ENCODE assay signal across 30 mouse cellular contexts in the genomic region with DNA sequence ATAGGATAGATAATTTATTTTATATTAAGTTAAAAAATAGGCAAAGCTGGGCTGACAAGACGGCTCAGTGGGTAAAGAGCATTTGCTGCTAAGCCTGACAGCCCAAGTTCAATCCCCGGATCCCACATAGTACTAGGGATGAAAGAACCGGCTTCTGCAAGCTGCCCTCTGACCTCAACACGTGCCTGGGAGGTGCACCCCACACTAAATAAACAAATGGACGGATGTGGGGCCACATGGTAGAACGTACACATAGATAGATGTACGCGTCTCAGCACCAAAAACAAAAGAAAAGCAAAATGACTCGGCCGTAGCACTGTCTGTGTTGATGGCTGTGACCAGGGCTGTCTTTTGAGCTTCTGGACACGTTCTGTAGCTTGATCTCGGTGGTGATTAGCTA. TPM values are rescaled to one million over a fixed set of nuclear protein-coding genes. Genes with fewer than 3 reads are reported as not detected.
DNase-seq lines count a peak whose midpoint lies in the region; ATAC-seq and TF ChIP-seq lines count a peak whose summit lies in the region.
"Had no signal": no experiment of that assay in that cellular context is flagged by ENCODE, and none has a peak within 500 bp of the region (broad histone marks: within the 10 kb centered on the region; RNA-seq: fewer than 3 reads in every experiment).

No protein-coding gene starts in this region.

- no peak overlapping the region for H3K27ac ChIP-seq in liver, embryonic 11.5 days (ENCODE audit: low read depth, low read length)
- no peak overlapping the region for H3K27ac ChIP-seq in liver, embryonic 14.5 days
- H3K27ac ChIP-seq in liver, postnatal 0 days (ENCODE audit: low read depth) = peak overlapping the region; percentile 55
- H3K27ac ChIP-seq: embryonic facial prominence, embryonic 12.5 days; embryonic facial prominence, embryonic 15.5 days; heart, adult 2 months; heart, embryonic 10.5 days; heart, embryonic 13.5 days; hindbrain, embryonic 14.5 days; hindbrain, postnatal 0 days had no signal

- no peak overlapping the region for H3K4me3 ChIP-seq in liver, embryonic 11.5 days (ENCODE audit: low read depth, low read length)
- no peak overlapping the region for H3K4me3 ChIP-seq in liver, embryonic 14.5 days (ENCODE audit: insufficient read depth in 1 of 2, low read depth in 2 of 2, low read length in 2 of 2)
- H3K4me3 ChIP-seq in liver, postnatal 0 days (ENCODE audit: low read depth, low read length) = no peak overlapping the region
- H3K4me3 ChIP-seq: embryonic facial prominence, embryonic 12.5 days; embryonic facial prominence, embryonic 15.5 days; heart, adult 2 months; heart, embryonic 10.5 days; heart, embryonic 13.5 days had no signal

- ATAC-seq in liver, embryonic 11.5 days (replicated peaks; ENCODE audit: low FRiP score) = 0 out of 2 replicates have a peak, but pooled peaks have one; percentile 31
- ATAC-seq in liver, embryonic 14.5 days (ENCODE audit: insufficient read depth) = 0 out of 2 replicates have a peak, but pooled peaks have one; percentile 21
- no peak for ATAC-seq in liver, postnatal 0 days
- ATAC-seq: forebrain, embryonic 14.5 days; forebrain, postnatal 0 days; hindbrain, postnatal 0 days; Patski had no signal

- no peak overlapping the region for H3K4me2 ChIP-seq in liver, embryonic 11.5 days
- H3K4me2 ChIP-seq in liver, embryonic 14.5 days (ENCODE audit: low read depth) = no peak overlapping the region
- H3K4me2 ChIP-seq in liver, postnatal 0 days (ENCODE audit: low read depth, low read length) = no peak overlapping the region
- H3K4me2 ChIP-seq: embryonic facial prominence, embryonic 12.5 days; embryonic facial prominence, embryonic 15.5 days; heart, embryonic 13.5 days; hindbrain, embryonic 14.5 days had no signal

- H3K9ac ChIP-seq in liver, embryonic 11.5 days (ENCODE audit: low read depth, low read length) = no peak overlapping the region
- no peak overlapping the region for H3K9ac ChIP-seq in liver, embryonic 14.5 days (replicated peaks)
- H3K9ac ChIP-seq in liver, postnatal 0 days (replicated peaks) = no peak overlapping the region
- H3K9ac ChIP-seq: embryonic facial prominence, embryonic 12.5 days; embryonic facial prominence, embryonic 15.5 days; forebrain, postnatal 0 days; heart, embryonic 13.5 days; hindbrain, embryonic 14.5 days had no signal

- TF ChIP-seq EP300 in liver, embryonic 14.5 days (IDR thresholded peaks at IDR 0.05; ENCODE audit: low read depth) = no peak
- TF ChIP-seq EP300 in liver, postnatal 0 days (IDR thresholded peaks at IDR 0.05; ENCODE audit: low read depth) = no peak

- no peaks in the 10 kb centered on the region for H3K9me3 ChIP-seq in liver, embryonic 11.5 days (ENCODE audit: control insufficient read depth, low read length)
- H3K9me3 ChIP-seq in liver, embryonic 14.5 days (ENCODE audit: control insufficient read depth, low read length) = no peaks in the 10 kb centered on the region
- no peaks in the 10 kb centered on the region for H3K9me3 ChIP-seq in liver, postnatal 0 days (ENCODE audit: low read length)
- H3K9me3 ChIP-seq: embryonic facial prominence, embryonic 12.5 days; embryonic facial prominence, embryonic 15.5 days; G1E; heart, embryonic 10.5 days; heart, embryonic 13.5 days had no signal

- H3K4me1 ChIP-seq in liver, embryonic 11.5 days (replicated peaks; ENCODE audit: control insufficient read depth, insufficient read depth, low read length) = no peaks in the 10 kb centered on the region
- H3K4me1 ChIP-seq in liver, embryonic 14.5 days (replicated peaks; ENCODE audit: control insufficient read depth in 2 of 2, insufficient read depth in 2 of 2, low read length in 1 of 2) = peaks cover 0 to 4% of the 10 kb centered on the region in 2 experiments; a peak in 2 of 4 replicates
- H3K4me1 ChIP-seq in liver, postnatal 0 days (ENCODE audit: insufficient read depth) = peaks cover 4% of the 10 kb centered on the region; the same call in 1 of the 2 replicates
- H3K4me1 ChIP-seq: embryonic facial prominence, embryonic 12.5 days; embryonic facial prominence, embryonic 15.5 days; heart, embryonic 10.5 days had no signal

- H3K36me3 ChIP-seq in liver, embryonic 11.5 days (ENCODE audit: control insufficient read depth, insufficient read depth, low read length) = peaks cover 3% of the 10 kb centered on the region; the same call in 1 of the 2 replicates
- no peaks in the 10 kb centered on the region for H3K36me3 ChIP-seq in liver, embryonic 14.5 days (replicated peaks; ENCODE audit: control insufficient read depth, insufficient read depth, low read depth)
- peaks cover 22% of the 10 kb centered on the region for H3K36me3 ChIP-seq in liver, postnatal 0 days (replicated peaks; ENCODE audit: insufficient read depth, low read length)

- peak; percentile 21 for DNase-seq in liver
- DNase-seq in liver, embryonic 11.5 days (ENCODE audit: low spot score) = no peak
- DNase-seq in liver, embryonic 14.5 days (ENCODE audit: low read depth in 3 of 3, low spot score in 3 of 3) = no peak
- DNase-seq in liver, postnatal 0 days = no peak
- no peak for DNase-seq in adrenal gland, adult 18-20 months (ENCODE audit: low spot score in 2 of 2)
- no peak for DNase-seq in heart, adult 18-20 months
- DNase-seq in spleen, postnatal 4 days (ENCODE audit: low spot score in 2 of 2) = no peak
- DNase-seq: adrenal gland, adult 2 months; adrenal gland, postnatal 14 days; B cell, adult 2 months; cerebellum, adult 11-12 months; cerebellum, adult 8-10 months; cerebellum, postnatal 10 days; cerebellum, postnatal 36 days; forebrain, postnatal 0 days; gastrocnemius, postnatal 25 days; heart, adult 2 months; heart, postnatal 14 days; heart, postnatal 4 days had no signal

- no peak for TF ChIP-seq CTCF in liver, embryonic 14.5 days (IDR thresholded peaks at IDR 0.05; ENCODE audit: low read depth)
- TF ChIP-seq CTCF in liver, postnatal 0 days (IDR thresholded peaks at IDR 0.05; ENCODE audit: low read depth) = no peak

- 65% methylated on average over 12 of the region's 12 CpGs for WGBS in liver, embryonic 11.5 days
- WGBS in liver, embryonic 14.5 days (ENCODE audit: insufficient replicate concordance) = 67% methylated on average over 12 of the region's 12 CpGs
- WGBS in liver, postnatal 0 days (ENCODE audit: insufficient replicate concordance) = 52% methylated on average over 12 of the region's 12 CpGs

- H3K27me3 ChIP-seq in liver, embryonic 11.5 days (replicated peaks; ENCODE audit: control insufficient read depth, insufficient read depth, low read length) = no peaks in the 10 kb centered on the region
- H3K27me3 ChIP-seq in liver, embryonic 14.5 days (ENCODE audit: control insufficient read depth, insufficient read depth, low read length) = no peaks in the 10 kb centered on the region
- no peaks in the 10 kb centered on the region for H3K27me3 ChIP-seq in liver, postnatal 0 days (ENCODE audit: insufficient read depth, low read length)
- H3K27me3 ChIP-seq: CH12.LX; embryonic facial prominence, embryonic 12.5 days; embryonic facial prominence, embryonic 15.5 days; heart, embryonic 13.5 days; Patski had no signal

RNA-seq across cellular contexts. Expression of a gene that starts 28.2 kb away (rescaled TPM):
- 32.9 and 36.7 TPM in 2 replicates for polyA plus RNA-seq in liver, embryonic 11.5 days (2014; fragmentation: Nextera tagmentation; extraction: Ambion mirVana)
- 9.4 and 12.3 TPM in 2 replicates for polyA plus RNA-seq in liver, embryonic 14.5 days (2012; rRNA removed)
- 15.6 and 18.9 TPM in 2 replicates for polyA plus RNA-seq in liver, embryonic 14.5 days (2014; fragmentation: Nextera tagmentation; extraction: Ambion mirVana)
- polyA plus RNA-seq in liver, postnatal 0 days (2015; fragmentation: Nextera tagmentation; extraction: Ambion mirVana) = 42.7 and 44.4 TPM in 2 replicates
- total RNA-seq in adrenal gland, adult 18-20 months (2021) = 100 to 1,000 TPM in 1 of 2 experiments, 10 to 100 TPM in 1; 63.2 to 118 TPM
- total RNA-seq in heart, adult 18-20 months (2021) = 10 to 100 TPM; 23.8 to 31.3 TPM

RNA-seq across cellular contexts. Expression of a gene that starts 46.7 kb away (rescaled TPM):
- 13.2 and 13.6 TPM in 2 replicates for polyA plus RNA-seq in liver, embryonic 11.5 days (2014; fragmentation: Nextera tagmentation; extraction: Ambion mirVana)
- 3.9 and 4.3 TPM in 2 replicates for polyA plus RNA-seq in liver, embryonic 14.5 days (2012; rRNA removed)
- 2.8 and 3.8 TPM in 2 replicates for polyA plus RNA-seq in liver, embryonic 14.5 days (2014; fragmentation: Nextera tagmentation; extraction: Ambion mirVana)
- polyA plus RNA-seq in liver, postnatal 0 days (2015; fragmentation: Nextera tagmentation; extraction: Ambion mirVana) = 3.0 and 3.3 TPM in 2 replicates
- 10 to 100 TPM; 67.2 to 70.7 TPM for total RNA-seq in adrenal gland, adult 18-20 months (2021)
- total RNA-seq in heart, adult 18-20 months (2021) = 10 to 100 TPM; 13.4 to 14.6 TPM

RNA-seq across cellular contexts. Expression of a gene that starts 56.3 kb away (rescaled TPM):
- 27.7 TPM in 2 replicates for polyA plus RNA-seq in liver, embryonic 11.5 days (2014; fragmentation: Nextera tagmentation; extraction: Ambion mirVana)
- 7.7 and 8.0 TPM in 2 replicates for polyA plus RNA-seq in liver, embryonic 14.5 days (2012; rRNA removed)
- 6.3 and 7.5 TPM in 2 replicates for polyA plus RNA-seq in liver, embryonic 14.5 days (2014; fragmentation: Nextera tagmentation; extraction: Ambion mirVana)
- polyA plus RNA-seq in liver, postnatal 0 days (2015; fragmentation: Nextera tagmentation; extraction: Ambion mirVana) = 3.2 and 3.3 TPM in 2 replicates
- 1 to 10 TPM; 6.1 to 7.7 TPM for total RNA-seq in adrenal gland, adult 18-20 months (2021)
- total RNA-seq in heart, adult 18-20 months (2021) = 1 to 10 TPM; 1.8 to 2.7 TPM

RNA-seq across cellular contexts. Expression of a gene that starts 58.2 kb away (rescaled TPM):
- 16.6 and 19.0 TPM in 2 replicates for polyA plus RNA-seq in liver, embryonic 11.5 days (2014; fragmentation: Nextera tagmentation; extraction: Ambion mirVana)
- 38.4 and 42.6 TPM in 2 replicates for polyA plus RNA-seq in liver, embryonic 14.5 days (2012; rRNA removed)
- 91.5 and 124 TPM in 2 replicates for polyA plus RNA-seq in liver, embryonic 14.5 days (2014; fragmentation: Nextera tagmentation; extraction: Ambion mirVana)
- polyA plus RNA-seq in liver, postnatal 0 days (2015; fragmentation: Nextera tagmentation; extraction: Ambion mirVana) = 1,016 and 1,021 TPM in 2 replicates
- not detected for total RNA-seq in adrenal gland, adult 18-20 months (2021)
- not detected for total RNA-seq in heart, adult 18-20 months (2021)
- total RNA-seq: CH12.LX; forebrain, postnatal 0 days; gastrocnemius, adult 8-10 months; gastrocnemius, postnatal 25 days; heart, adult 2 months had no signal
- polyA plus RNA-seq: adrenal gland, adult 2 months; heart, embryonic 10.5 days; Patski had no signal
